ENCODE assay signal across 28 mouse cellular contexts in genomic region chr1:137227098-137227485, GRCm38 (mm10).
"Had no signal": no experiment of that assay in that cellular context is flagged by ENCODE, and none has a peak within 500 bp of the region (broad histone marks: within the 10 kb centered on the region; RNA-seq: fewer than 3 reads in every experiment).

No protein-coding gene starts in this region.

- H3K9me3 ChIP-seq: limb, embryonic 10.5 days; limb, embryonic 13.5 days; limb, embryonic 15.5 days; liver, embryonic 12.5 days; liver, embryonic 13.5 days; liver, embryonic 15.5 days; lung, embryonic 15.5 days; midbrain, embryonic 13.5 days; midbrain, embryonic 15.5 days; neural tube, embryonic 12.5 days; neural tube, embryonic 13.5 days had no signal

- ATAC-seq: liver, embryonic 12.5 days; liver, postnatal 0 days; lung, postnatal 0 days; midbrain, embryonic 13.5 days; midbrain, embryonic 15.5 days; midbrain, embryonic 16.5 days had no signal

- H3K4me2 ChIP-seq: limb, embryonic 12.5 days; limb, embryonic 13.5 days; limb, embryonic 15.5 days; liver, embryonic 11.5 days; liver, embryonic 12.5 days; liver, embryonic 13.5 days; liver, embryonic 15.5 days; lung, embryonic 14.5 days; lung, embryonic 15.5 days; midbrain, embryonic 12.5 days; midbrain, embryonic 13.5 days; midbrain, embryonic 15.5 days; neural tube, embryonic 12.5 days; neural tube, embryonic 13.5 days had no signal

- H3K4me1 ChIP-seq: limb, embryonic 10.5 days; limb, embryonic 12.5 days; limb, embryonic 13.5 days; limb, embryonic 15.5 days; liver, embryonic 15.5 days; midbrain, embryonic 12.5 days; midbrain, embryonic 13.5 days; midbrain, embryonic 15.5 days; neural tube, embryonic 12.5 days; neural tube, embryonic 13.5 days had no signal

- H3K4me3 ChIP-seq: limb, embryonic 10.5 days; limb, embryonic 12.5 days; limb, embryonic 13.5 days; limb, embryonic 15.5 days; liver, embryonic 12.5 days; liver, embryonic 13.5 days; liver, embryonic 15.5 days; lung, embryonic 15.5 days; megakaryocyte, embryonic 14.5 days; midbrain, embryonic 12.5 days; midbrain, embryonic 13.5 days; midbrain, embryonic 15.5 days; myocyte; neural tube, embryonic 12.5 days; neural tube, embryonic 13.5 days had no signal

- H3K36me3 ChIP-seq: limb, embryonic 10.5 days; limb, embryonic 12.5 days; limb, embryonic 13.5 days; limb, embryonic 15.5 days; liver, embryonic 12.5 days; liver, embryonic 13.5 days; liver, embryonic 15.5 days; lung, embryonic 15.5 days; midbrain, embryonic 12.5 days; midbrain, embryonic 13.5 days; midbrain, embryonic 15.5 days; neural tube, embryonic 12.5 days; neural tube, embryonic 13.5 days had no signal

- H3K27me3 ChIP-seq: liver, embryonic 12.5 days; liver, embryonic 13.5 days; liver, embryonic 15.5 days; lung, embryonic 15.5 days; midbrain, embryonic 15.5 days; neural tube, embryonic 12.5 days had no signal

- H3K9ac ChIP-seq: limb, embryonic 12.5 days; limb, embryonic 13.5 days; limb, embryonic 15.5 days; liver, embryonic 12.5 days; liver, embryonic 13.5 days; liver, embryonic 14.5 days; liver, embryonic 15.5 days; liver, postnatal 0 days; lung, embryonic 14.5 days; lung, embryonic 15.5 days; midbrain, embryonic 12.5 days; midbrain, embryonic 13.5 days; midbrain, embryonic 15.5 days; neural tube, embryonic 12.5 days; neural tube, embryonic 13.5 days had no signal

- DNase-seq: left cerebral cortex, postnatal 4 days; liver, embryonic 13.5 days; liver, postnatal 0 days; lung, adult 18-20 months; lung, adult 2 months; lung, embryonic 14.5 days; lung, postnatal 10 days; lung, postnatal 4 days; midbrain, embryonic 14.5 days had no signal

- H3K27ac ChIP-seq: limb, embryonic 10.5 days; limb, embryonic 12.5 days; limb, embryonic 13.5 days; limb, embryonic 15.5 days; liver, embryonic 12.5 days; liver, embryonic 13.5 days; liver, embryonic 14.5 days; liver, embryonic 15.5 days; lung, embryonic 15.5 days; macrophage; midbrain, embryonic 12.5 days; midbrain, embryonic 13.5 days; midbrain, embryonic 15.5 days; neural tube, embryonic 12.5 days; neural tube, embryonic 13.5 days had no signal
